9 mouse cellular contexts compared by ENCODE assay signal in the genomic region with DNA sequence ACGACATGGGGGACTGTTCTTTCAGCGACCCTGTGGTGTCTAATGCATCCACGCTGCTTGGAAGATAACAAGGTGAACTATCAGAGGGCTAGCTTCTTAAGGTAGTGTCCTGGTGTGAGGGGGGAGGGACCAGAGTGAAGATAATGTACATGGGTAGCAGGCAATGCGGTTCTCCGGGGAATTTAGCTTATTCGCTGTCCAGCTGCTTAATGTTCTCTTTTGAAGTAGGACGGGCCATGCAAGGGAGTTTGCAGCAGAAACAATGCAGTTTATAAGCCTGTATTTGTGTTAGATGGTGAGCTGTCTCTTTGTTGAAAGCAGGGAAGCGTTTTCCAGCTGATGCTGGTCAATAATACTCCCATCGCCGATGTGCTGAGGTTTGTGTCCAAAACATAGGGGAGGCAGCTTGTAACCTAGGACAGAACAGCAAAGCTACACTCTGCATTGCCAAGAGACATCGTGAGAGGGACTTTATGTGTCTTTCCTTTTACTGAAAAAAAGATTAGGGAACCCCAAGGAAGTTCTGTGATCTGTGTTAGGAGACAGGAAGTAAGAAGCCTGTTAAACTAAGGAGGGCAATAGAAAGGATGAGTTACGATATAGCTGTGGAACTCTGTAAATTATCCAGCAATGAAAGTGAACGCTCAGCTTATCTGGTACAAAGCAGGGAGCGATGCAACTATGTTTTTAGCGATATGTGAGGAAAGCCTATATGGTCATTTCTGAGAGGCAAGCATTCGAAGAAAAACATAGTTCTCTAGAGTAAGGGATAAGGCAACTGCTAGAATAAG. TPM values are rescaled to one million over a fixed set of nuclear protein-coding genes. Genes with fewer than 3 reads are reported as not detected.
DNase-seq lines count a peak whose midpoint lies in the region; ATAC-seq lines count a peak whose summit lies in the region.
"Had no signal": no experiment of that assay in that cellular context is flagged by ENCODE, and none has a peak within 500 bp of the region (broad histone marks: within the 10 kb centered on the region; RNA-seq: fewer than 3 reads in every experiment).

No protein-coding gene starts in this region.

- no peak overlapping the region for H3K27ac ChIP-seq in heart, embryonic 14.5 days (replicated peaks in 1 of 2; ENCODE audit: control insufficient read depth in 1 of 2, insufficient read depth in 1 of 2, low read depth in 2 of 2, low read length in 2 of 2)
- no peak overlapping the region for H3K27ac ChIP-seq in embryonic facial prominence, embryonic 12.5 days
- H3K27ac ChIP-seq in limb, embryonic 10.5 days = no peak overlapping the region

- no peak overlapping the region for H3K4me3 ChIP-seq in heart, embryonic 14.5 days (ENCODE audit: control insufficient read depth in 1 of 2, insufficient read depth in 1 of 2, low read depth in 1 of 2, low read length in 2 of 2)
- H3K4me3 ChIP-seq in embryonic facial prominence, embryonic 12.5 days = 0 out of 2 replicates have a peak overlapping the region, but pooled peaks have one; percentile 12
- H3K4me3 ChIP-seq in limb, embryonic 10.5 days = 0 out of 2 replicates have a peak overlapping the region, but pooled peaks have one; percentile 14

- no peaks in the 10 kb centered on the region for H3K4me1 ChIP-seq in heart, embryonic 14.5 days (ENCODE audit: control insufficient read depth in 2 of 2, insufficient read depth in 2 of 2, low read length in 2 of 2)
- no peaks in the 10 kb centered on the region for H3K4me1 ChIP-seq in embryonic facial prominence, embryonic 12.5 days
- H3K4me1 ChIP-seq in limb, embryonic 10.5 days = peaks cover 10% of the 10 kb centered on the region; the same call in 1 of the 2 replicates

- peak overlapping the region; percentile 49 for H3K4me2 ChIP-seq in heart, embryonic 14.5 days (ENCODE audit: low read length)
- H3K4me2 ChIP-seq in embryonic facial prominence, embryonic 12.5 days (replicated peaks) = peak overlapping the region; percentile 46

- DNase-seq in heart, adult 8-10 months (ENCODE audit: low spot score) = no peak
- DNase-seq in R1 (ENCODE audit: low read depth, low spot score) = peak; percentile 7
- peak; percentile 29 for DNase-seq in limb, embryonic 10.5 days (ENCODE audit: low spot score)
- DNase-seq in telencephalon, adult 2 months (ENCODE audit: low read depth, low spot score) = peak; percentile 17
- DNase-seq in lung, adult 18-20 months = no peak

- 19% methylated on average over 16 of the region's 16 CpGs for WGBS in heart, embryonic 14.5 days
- WGBS in embryonic facial prominence, embryonic 12.5 days = 23% methylated on average over 16 of the region's 16 CpGs
- 20% methylated on average over 16 of the region's 16 CpGs for WGBS in limb, embryonic 10.5 days

- H3K27me3 ChIP-seq in heart, embryonic 14.5 days (ENCODE audit: control insufficient read depth, insufficient read depth, low read length) = no peaks in the 10 kb centered on the region
- H3K27me3 ChIP-seq in embryonic facial prominence, embryonic 12.5 days = 0 out of 2 replicates have a peak, but pooled peaks cover 5% of the 10 kb centered on the region
- H3K27me3 ChIP-seq in limb, embryonic 10.5 days (ENCODE audit: low read depth, poor library complexity, severe bottlenecking) = no peaks in the 10 kb centered on the region
- H3K27me3 ChIP-seq: CH12.LX had no signal

- no peaks in the 10 kb centered on the region for H3K36me3 ChIP-seq in heart, embryonic 14.5 days (ENCODE audit: control insufficient read depth, insufficient read depth, low read length)
- no peaks in the 10 kb centered on the region for H3K36me3 ChIP-seq in embryonic facial prominence, embryonic 12.5 days
- H3K36me3 ChIP-seq in limb, embryonic 10.5 days = no peaks in the 10 kb centered on the region

- H3K9ac ChIP-seq in heart, embryonic 14.5 days (ENCODE audit: low read length) = no peak overlapping the region
- no peak overlapping the region for H3K9ac ChIP-seq in embryonic facial prominence, embryonic 12.5 days

- ATAC-seq in heart, embryonic 14.5 days (ENCODE audit: insufficient number of reproducible peaks, insufficient read depth, low FRiP score, low read depth) = no peak
- no peak for ATAC-seq in embryonic facial prominence, embryonic 12.5 days (ENCODE audit: insufficient number of reproducible peaks, insufficient read depth, low FRiP score, low TSS enrichment)
- ATAC-seq in megakaryocyte-erythroid progenitor cell, adult 5-6 weeks (replicated peaks; ENCODE audit: low FRiP score, low TSS enrichment, poor library complexity, severe bottlenecking) = no peak

- no peaks in the 10 kb centered on the region for H3K9me3 ChIP-seq in heart, embryonic 14.5 days (ENCODE audit: control insufficient read depth, low read length)
- H3K9me3 ChIP-seq in embryonic facial prominence, embryonic 12.5 days = no peaks in the 10 kb centered on the region
- no peaks in the 10 kb centered on the region for H3K9me3 ChIP-seq in limb, embryonic 10.5 days (replicated peaks)

RNA-seq across cellular contexts. Expression of gene Olfm3, which starts 0.9 kb away (rescaled TPM):
- not detected in 2 replicates for polyA plus RNA-seq in heart, embryonic 14.5 days (2014; fragmentation: Nextera tagmentation; extraction: Ambion mirVana)
- not detected for total RNA-seq in heart, adult 8-10 months (2022)
- polyA plus RNA-seq in embryonic facial prominence, embryonic 12.5 days (2016; fragmentation: Nextera tagmentation; extraction: Ambion mirVana) = 0.63 and 0.65 TPM in 2 replicates
- 0.08 and 0.11 TPM in 2 replicates for polyA plus RNA-seq in limb, embryonic 10.5 days (2016; fragmentation: Nextera tagmentation; extraction: Ambion mirVana)
- total RNA-seq in megakaryocyte-erythroid progenitor cell, adult 5-6 weeks (2014; fragmentation: Nextera tagmentation) = not detected in 2 replicates
- total RNA-seq in megakaryocyte-erythroid progenitor cell, adult 5-6 weeks (2017) = not detected in 2 replicates
- total RNA-seq: CH12.LX had no signal

Comparison
In these comparisons a context has a peak if more than half of its experiments do, and no peak if none do; other contexts are left out.
1. H3K4me3 ChIP-seq: peak in embryonic facial prominence, embryonic 12.5 days (single experiment) and limb, embryonic 10.5 days (single experiment); none in heart, embryonic 14.5 days (0 of 2).
2. DNase-seq: peak in R1 (single experiment), limb, embryonic 10.5 days (single experiment) and telencephalon, adult 2 months (single experiment); none in heart, adult 8-10 months (single experiment) and lung, adult 18-20 months (0 of 2).